Mouse (Mus musculus): ENCODE results near the gene Elf5. TPM values are rescaled to one million over a fixed set of nuclear protein-coding genes. Genes with fewer than 3 reads are reported as not detected.

Gene Elf5
- polyA plus RNA-seq, 1 experiment from 2014 or later: 14.2 TPM

GRCm38 (mm10) chr2:103478326-103478725 lies 66.8 kb downstream of the Elf5 start:
- WGBS: 88% methylated on average over 3 of the region's 3 CpGs
- no peak overlapping the region for H3K9ac ChIP-seq (ENCODE audit: low read length)
- H3K36me3 ChIP-seq (ENCODE audit: control insufficient read depth, insufficient read depth, low read length): peaks cover 14% of the 10 kb centered on the region; the same call in 1 of the 2 replicates
- H3K4me2 ChIP-seq (replicated peaks; ENCODE audit: low read depth): no peak overlapping the region
- H3K27ac ChIP-seq (replicated peaks): no peak overlapping the region
- ATAC-seq (ENCODE audit: low FRiP score, low TSS enrichment): no peak
- H3K27me3 ChIP-seq (ENCODE audit: control insufficient read depth, insufficient read depth, low read length): no peaks in the 10 kb centered on the region
- H3K4me1 ChIP-seq (replicated peaks; ENCODE audit: control insufficient read depth, insufficient read depth): no peaks in the 10 kb centered on the region
- no peaks in the 10 kb centered on the region for H3K9me3 ChIP-seq (ENCODE audit: control insufficient read depth, low read length)
- TF ChIP-seq EP300 (optimal IDR thresholded peaks at IDR 0.05): no peak
- TF ChIP-seq CTCF (IDR thresholded peaks at IDR 0.05; ENCODE audit: low read depth): no peak
- no peak overlapping the region for H3K4me3 ChIP-seq (ENCODE audit: low read depth, low read length)
- DNase-seq (ENCODE audit: low spot score): no peak

- 87% methylated on average over 8 of the region's 8 CpGs for WGBS
- Histone ChIP-seq H3K4me3 (ENCODE audit: low read depth, low read length) (no peak overlapping the region), H3K27ac (replicated peaks) (no peak overlapping the region), H3K27me3 (ENCODE audit: control insufficient read depth, insufficient read depth, low read length) (no peaks in the 10 kb centered on the region), H3K4me1 (replicated peaks; ENCODE audit: control insufficient read depth, insufficient read depth) (peaks cover 5% of the 10 kb centered on the region), H3K36me3 (ENCODE audit: control insufficient read depth, insufficient read depth, low read length) (peaks cover 6% of the 10 kb centered on the region; the same call in 1 of the 2 replicates), H3K9ac (ENCODE audit: low read length) (no peak overlapping the region), H3K9me3 (ENCODE audit: control insufficient read depth, low read length) (no peaks in the 10 kb centered on the region), H3K4me2 (replicated peaks; ENCODE audit: low read depth) (no peak overlapping the region)
- ATAC-seq (ENCODE audit: low FRiP score, low TSS enrichment) (no peak), DNase-seq (ENCODE audit: low spot score) (no peak)
- TF ChIP-seq EP300 (optimal IDR thresholded peaks at IDR 0.05) (no peak), CTCF (IDR thresholded peaks at IDR 0.05; ENCODE audit: low read depth) (no peak)
Measured at GRCm38 (mm10) chr2:103480240-103480639, 68.8 kb downstream of the Elf5 start.

- no peak overlapping the region for H3K4me2 ChIP-seq (replicated peaks; ENCODE audit: low read depth)
- no peak overlapping the region for H3K4me3 ChIP-seq (ENCODE audit: low read depth, low read length)
- peaks cover 5% of the 10 kb centered on the region for H3K4me1 ChIP-seq (replicated peaks; ENCODE audit: control insufficient read depth, insufficient read depth)
- no peak for DNase-seq (ENCODE audit: low spot score)
- H3K36me3 ChIP-seq (ENCODE audit: control insufficient read depth, insufficient read depth, low read length): no peaks in the 10 kb centered on the region; the same call in 1 of the 2 replicates
- WGBS: 91% methylated on average over 4 of the region's 4 CpGs
- no peak overlapping the region for H3K9ac ChIP-seq (ENCODE audit: low read length)
- H3K9me3 ChIP-seq (ENCODE audit: control insufficient read depth, low read length): no peaks in the 10 kb centered on the region
- no peak for ATAC-seq (ENCODE audit: low FRiP score, low TSS enrichment)
- no peaks in the 10 kb centered on the region for H3K27me3 ChIP-seq (ENCODE audit: control insufficient read depth, insufficient read depth, low read length)
- TF ChIP-seq CTCF (IDR thresholded peaks at IDR 0.05; ENCODE audit: low read depth) (no peak), EP300 (optimal IDR thresholded peaks at IDR 0.05) (no peak)
- H3K27ac ChIP-seq (replicated peaks): no peak overlapping the region
Measured at GRCm38 (mm10) chr2:103480871-103481270, 69.4 kb downstream of the Elf5 start.

- no peaks in the 10 kb centered on the region for H3K27me3 ChIP-seq (ENCODE audit: control insufficient read depth, insufficient read depth, low read length)
- no peak for TF ChIP-seq EP300 (optimal IDR thresholded peaks at IDR 0.05)
- H3K27ac ChIP-seq (replicated peaks): no peak overlapping the region
- H3K36me3 ChIP-seq (ENCODE audit: control insufficient read depth, insufficient read depth, low read length): no peaks in the 10 kb centered on the region
- no peak overlapping the region for H3K4me2 ChIP-seq (replicated peaks; ENCODE audit: low read depth)
- 85% methylated on average over 11 of the region's 11 CpGs for WGBS
- no peak for ATAC-seq (ENCODE audit: low FRiP score, low TSS enrichment)
- no peak for DNase-seq (ENCODE audit: low spot score)
- peaks cover 5% of the 10 kb centered on the region for H3K4me1 ChIP-seq (replicated peaks; ENCODE audit: control insufficient read depth, insufficient read depth)
- H3K9me3 ChIP-seq (ENCODE audit: control insufficient read depth, low read length): no peaks in the 10 kb centered on the region
- no peak overlapping the region for H3K4me3 ChIP-seq (ENCODE audit: low read depth, low read length)
- H3K9ac ChIP-seq (ENCODE audit: low read length): no peak overlapping the region
Measured at GRCm38 (mm10) chr2:103481314-103482231, 70.1 kb downstream of the Elf5 start.

- no peaks in the 10 kb centered on the region for H3K9me3 ChIP-seq (ENCODE audit: control insufficient read depth, low read length)
- no peak overlapping the region for H3K27ac ChIP-seq (replicated peaks)
- ATAC-seq (ENCODE audit: low FRiP score, low TSS enrichment) (no peak), DNase-seq (ENCODE audit: low spot score) (no peak)
- no peaks in the 10 kb centered on the region for H3K36me3 ChIP-seq (ENCODE audit: control insufficient read depth, insufficient read depth, low read length)
- H3K4me2 ChIP-seq (replicated peaks; ENCODE audit: low read depth): peak overlapping the region; percentile 83
- peak overlapping the region; percentile 82; the same call in 1 of the 2 replicates for H3K4me3 ChIP-seq (ENCODE audit: low read depth, low read length)
- H3K4me1 ChIP-seq (replicated peaks; ENCODE audit: control insufficient read depth, insufficient read depth): peaks cover 5% of the 10 kb centered on the region
- no peak overlapping the region for H3K9ac ChIP-seq (ENCODE audit: low read length)
- TF ChIP-seq CTCF (IDR thresholded peaks at IDR 0.05; ENCODE audit: low read depth): no peak
- TF ChIP-seq EP300 (optimal IDR thresholded peaks at IDR 0.05): no peak
- WGBS: 58% methylated on average over 7 of the region's 7 CpGs
- no peaks in the 10 kb centered on the region for H3K27me3 ChIP-seq (ENCODE audit: control insufficient read depth, insufficient read depth, low read length)
Measured at GRCm38 (mm10) chr2:103483289-103483985, 71.9 kb downstream of the Elf5 start.

Measured in stomach, postnatal 0 days (tissue).